In genomic region chr8:119440250-119440951, GRCm38 (mm10) we compare ENCODE assay signal across 8 mouse cellular contexts. TPM values are rescaled to one million over a fixed set of nuclear protein-coding genes. Genes with fewer than 3 reads are reported as not detected.
DNase-seq lines count a peak whose midpoint lies in the region; ATAC-seq and TF ChIP-seq lines count a peak whose summit lies in the region.

No protein-coding gene starts in this region.

- H3K4me2 ChIP-seq in embryonic facial prominence, embryonic 15.5 days (replicated peaks), result peak overlapping the region; percentile 25; the same call in 1 of the 2 replicates
- peak overlapping the region; percentile 38; the same call in 1 of the 2 replicates for H3K4me2 ChIP-seq in heart, embryonic 12.5 days
- H3K4me2 ChIP-seq in kidney, embryonic 15.5 days, result peak overlapping the region; percentile 48
- peak overlapping the region; percentile 71 for H3K4me2 ChIP-seq in liver, postnatal 0 days (ENCODE audit: low read depth, low read length)

- TF ChIP-seq POLR2A in olfactory bulb, adult 2 months (IDR thresholded peaks at IDR 0.05; ENCODE audit: insufficient read depth, low read depth, low read length), result no peak

- H3K27me3 ChIP-seq in embryonic facial prominence, embryonic 15.5 days, result peaks cover 5% of the 10 kb centered on the region; the same call in 1 of the 2 replicates
- H3K27me3 ChIP-seq in heart, embryonic 12.5 days (replicated peaks), result peaks cover 45% of the 10 kb centered on the region
- peaks cover 6% of the 10 kb centered on the region for H3K27me3 ChIP-seq in kidney, embryonic 15.5 days
- H3K27me3 ChIP-seq in liver, postnatal 0 days (ENCODE audit: insufficient read depth, low read length), result no peaks in the 10 kb centered on the region

- DNase-seq in ES-CJ7 (ENCODE audit: low read depth, low spot score), result peak; percentile 89
- peak; percentile 86 for DNase-seq in adrenal gland, postnatal 10 days
- DNase-seq in liver, postnatal 0 days, result peak; percentile 79
- DNase-seq in urinary bladder, postnatal 36 days (ENCODE audit: low spot score in 2 of 2), result peak; percentile 79 to 81

- H3K27ac ChIP-seq in embryonic facial prominence, embryonic 15.5 days (replicated peaks), result peak overlapping the region; percentile 55
- no peak overlapping the region for H3K27ac ChIP-seq in heart, embryonic 12.5 days (ENCODE audit: poor library complexity, severe bottlenecking)
- peak overlapping the region; percentile 66 for H3K27ac ChIP-seq in kidney, embryonic 15.5 days
- H3K27ac ChIP-seq in liver, postnatal 0 days (ENCODE audit: low read depth), result peak overlapping the region; percentile 94
- H3K27ac ChIP-seq in olfactory bulb, adult 2 months (ENCODE audit: insufficient read depth, low read depth, low read length), result no peak overlapping the region

- WGBS in embryonic facial prominence, embryonic 15.5 days, result 13% methylated on average over 16 of the region's 16 CpGs
- WGBS in heart, embryonic 12.5 days, result 16% methylated on average over 16 of the region's 16 CpGs
- 17% methylated on average over 16 of the region's 16 CpGs for WGBS in kidney, embryonic 15.5 days
- 23% methylated on average over 16 of the region's 16 CpGs for WGBS in liver, postnatal 0 days (ENCODE audit: insufficient replicate concordance)
- 24% methylated on average over 16 of the region's 16 CpGs for WGBS in olfactory bulb, adult 2 months

- peaks cover 29% of the 10 kb centered on the region for H3K4me1 ChIP-seq in embryonic facial prominence, embryonic 15.5 days
- peaks cover 24% of the 10 kb centered on the region for H3K4me1 ChIP-seq in heart, embryonic 12.5 days (replicated peaks)
- H3K4me1 ChIP-seq in kidney, embryonic 15.5 days, result peaks cover 43% of the 10 kb centered on the region
- peaks cover 20% of the 10 kb centered on the region for H3K4me1 ChIP-seq in liver, postnatal 0 days (ENCODE audit: insufficient read depth)
- peaks cover 20% of the 10 kb centered on the region for H3K4me1 ChIP-seq in olfactory bulb, adult 2 months (ENCODE audit: control insufficient read depth, insufficient read depth, low read length)

- ATAC-seq in embryonic facial prominence, embryonic 15.5 days (ENCODE audit: insufficient number of reproducible peaks, low FRiP score, low TSS enrichment, low read depth), result peak; percentile 12; the same call in 1 of the 2 replicates
- peak; percentile 54; the same call in 1 of the 2 replicates for ATAC-seq in heart, embryonic 12.5 days (ENCODE audit: insufficient number of reproducible peaks, low FRiP score)
- ATAC-seq in kidney, embryonic 15.5 days (replicated peaks; ENCODE audit: low FRiP score), result peak; percentile 58
- peak; percentile 23 for ATAC-seq in liver, postnatal 0 days

- peak; percentile 76 for TF ChIP-seq CTCF in liver, postnatal 0 days (IDR thresholded peaks at IDR 0.05; ENCODE audit: low read depth)
- TF ChIP-seq CTCF in olfactory bulb, adult 2 months (IDR thresholded peaks at IDR 0.05; ENCODE audit: insufficient read depth, low read depth, low read length), result peak; percentile 84

- no peak overlapping the region for H3K4me3 ChIP-seq in embryonic facial prominence, embryonic 15.5 days (replicated peaks)
- no peak overlapping the region for H3K4me3 ChIP-seq in heart, embryonic 12.5 days
- no peak overlapping the region; the same call in 1 of the 2 replicates for H3K4me3 ChIP-seq in kidney, embryonic 15.5 days (replicated peaks)
- H3K4me3 ChIP-seq in liver, postnatal 0 days (ENCODE audit: low read depth, low read length), result peak overlapping the region; percentile 56
- no peak overlapping the region for H3K4me3 ChIP-seq in olfactory bulb, adult 2 months (ENCODE audit: insufficient read depth, low read depth, low read length)

- H3K9ac ChIP-seq in embryonic facial prominence, embryonic 15.5 days, result no peak overlapping the region
- 0 out of 2 replicates have a peak overlapping the region, but pooled peaks have one; percentile 33 for H3K9ac ChIP-seq in heart, embryonic 12.5 days
- no peak overlapping the region for H3K9ac ChIP-seq in kidney, embryonic 15.5 days
- H3K9ac ChIP-seq in liver, postnatal 0 days (replicated peaks), result no peak overlapping the region

- no peaks in the 10 kb centered on the region for H3K36me3 ChIP-seq in embryonic facial prominence, embryonic 15.5 days
- no peaks in the 10 kb centered on the region for H3K36me3 ChIP-seq in heart, embryonic 12.5 days
- H3K36me3 ChIP-seq in kidney, embryonic 15.5 days, result no peaks in the 10 kb centered on the region
- peaks cover 41% of the 10 kb centered on the region for H3K36me3 ChIP-seq in liver, postnatal 0 days (replicated peaks; ENCODE audit: insufficient read depth, low read length)

- TF ChIP-seq EP300 in liver, postnatal 0 days (IDR thresholded peaks at IDR 0.05; ENCODE audit: low read depth), result no peak

- no peaks in the 10 kb centered on the region for H3K9me3 ChIP-seq in embryonic facial prominence, embryonic 15.5 days (replicated peaks)
- no peaks in the 10 kb centered on the region for H3K9me3 ChIP-seq in heart, embryonic 12.5 days (replicated peaks)
- H3K9me3 ChIP-seq in kidney, embryonic 15.5 days (replicated peaks), result no peaks in the 10 kb centered on the region
- H3K9me3 ChIP-seq in liver, postnatal 0 days (ENCODE audit: low read length), result no peaks in the 10 kb centered on the region

RNA-seq across cellular contexts. Expression of gene Necab2, which starts 6.1 kb away (rescaled TPM):
- 10 to 100 TPM in 1 of 2 experiments, 1 to 10 TPM in 1; 9.4 to 11.9 TPM for total RNA-seq in adrenal gland, postnatal 10 days (2021)
- 2.5 and 4.7 TPM in 2 replicates for polyA plus RNA-seq in embryonic facial prominence, embryonic 15.5 days (2015; fragmentation: Nextera tagmentation; extraction: Ambion mirVana)
- 0.71 and 0.75 TPM in 2 replicates for polyA plus RNA-seq in heart, embryonic 12.5 days (2016; fragmentation: Nextera tagmentation; extraction: Ambion mirVana)
- polyA plus RNA-seq in kidney, embryonic 15.5 days (2015; fragmentation: Nextera tagmentation; extraction: Ambion mirVana), result 2.3 and 3.3 TPM in 2 replicates
- 0.14 TPM in 1 of 2 replicates, not detected in the other for polyA plus RNA-seq in liver, postnatal 0 days (2015; fragmentation: Nextera tagmentation; extraction: Ambion mirVana)
- not detected in 2 replicates for polyA plus RNA-seq in olfactory bulb, adult 2 months (2012; ENCODE audit: insufficient read depth, insufficient read length, low replicate concordance, missing spikeins)

RNA-seq across cellular contexts. Expression of gene Osgin1, which starts 6.5 kb away (rescaled TPM):
- total RNA-seq in adrenal gland, postnatal 10 days (2021), result 10 to 100 TPM; 72.1 to 81.4 TPM
- polyA plus RNA-seq in embryonic facial prominence, embryonic 15.5 days (2015; fragmentation: Nextera tagmentation; extraction: Ambion mirVana), result 2.1 and 3.0 TPM in 2 replicates
- polyA plus RNA-seq in heart, embryonic 12.5 days (2016; fragmentation: Nextera tagmentation; extraction: Ambion mirVana), result 0.27 and 0.54 TPM in 2 replicates
- 2.0 and 3.5 TPM in 2 replicates for polyA plus RNA-seq in kidney, embryonic 15.5 days (2015; fragmentation: Nextera tagmentation; extraction: Ambion mirVana)
- polyA plus RNA-seq in liver, postnatal 0 days (2015; fragmentation: Nextera tagmentation; extraction: Ambion mirVana), result 138 and 168 TPM in 2 replicates
- polyA plus RNA-seq in olfactory bulb, adult 2 months (2012; ENCODE audit: insufficient read depth, insufficient read length, low replicate concordance, missing spikeins), result not detected in 2 replicates

RNA-seq across cellular contexts. Expression of gene Mlycd, which starts 45.7 kb away (rescaled TPM):
- total RNA-seq in adrenal gland, postnatal 10 days (2021), result 10 to 100 TPM; 69.7 to 86.6 TPM
- 15.3 and 15.5 TPM in 2 replicates for polyA plus RNA-seq in embryonic facial prominence, embryonic 15.5 days (2015; fragmentation: Nextera tagmentation; extraction: Ambion mirVana)
- polyA plus RNA-seq in heart, embryonic 12.5 days (2016; fragmentation: Nextera tagmentation; extraction: Ambion mirVana), result 19.3 and 20.1 TPM in 2 replicates
- polyA plus RNA-seq in kidney, embryonic 15.5 days (2015; fragmentation: Nextera tagmentation; extraction: Ambion mirVana), result 11.7 and 12.8 TPM in 2 replicates
- 37.0 and 44.4 TPM in 2 replicates for polyA plus RNA-seq in liver, postnatal 0 days (2015; fragmentation: Nextera tagmentation; extraction: Ambion mirVana)
- not detected in 2 replicates for polyA plus RNA-seq in olfactory bulb, adult 2 months (2012; ENCODE audit: insufficient read depth, insufficient read length, low replicate concordance, missing spikeins)

Comparison
In these comparisons a context has a peak if more than half of its experiments do, and no peak if none do; other contexts are left out.
1. H3K27ac ChIP-seq: peak in embryonic facial prominence, embryonic 15.5 days (single experiment), kidney, embryonic 15.5 days (single experiment) and liver, postnatal 0 days (single experiment); none in heart, embryonic 12.5 days (single experiment) and olfactory bulb, adult 2 months (single experiment).
2. RNA of gene Osgin1, which starts 6.5 kb away (polyA plus RNA-seq): 138 to 168 TPM in liver, postnatal 0 days; 2.0 to 3.5 TPM in kidney, embryonic 15.5 days, 2.1 to 3.0 TPM in embryonic facial prominence, embryonic 15.5 days, 0.27 to 0.54 TPM in heart, embryonic 12.5 days and not detected in olfactory bulb, adult 2 months; every median in the first group is over 10 times any median in the second.
3. RNA of gene Mlycd, which starts 45.7 kb away (polyA plus RNA-seq): 37.0 to 44.4 TPM in liver, postnatal 0 days, 19.3 to 20.1 TPM in heart, embryonic 12.5 days, 15.3 to 15.5 TPM in embryonic facial prominence, embryonic 15.5 days and 11.7 to 12.8 TPM in kidney, embryonic 15.5 days; not detected in olfactory bulb, adult 2 months; every median in the first group is over 10 times any median in the second.
4. Peak in every context shown above with its lines, with median percentiles within 50 percentile points of each other: DNase-seq, ATAC-seq and H3K4me2 ChIP-seq.